Mouse (Mus musculus): ENCODE data around the gene BC049352. TPM values are rescaled to one million over a fixed set of nuclear protein-coding genes. Genes with fewer than 3 reads are reported as not detected.
A peak's percentile ranks its signal among the peaks of the same experiment; 100 is the strongest.

Gene BC049352
- polyA plus RNA-seq, 1 experiment from 2014 or later, result 0.15 TPM

GRCm38 (mm10) chr9:45197549-45197948, 15.7 kb downstream of the BC049352 start:
- WGBS, result 67% methylated on average over 5 of the region's 5 CpGs

GRCm38 (mm10) chr9:45201319-45201947, 19.6 kb downstream of the BC049352 start:
- WGBS, result 73% methylated on average over 5 of the region's 5 CpGs
- Histone ChIP-seq H3K27me3 (no peaks in the 10 kb centered on the region), H3K4me1 (peaks cover 7% of the 10 kb centered on the region; the same call in 1 of the 2 replicates), H3K27ac (no peak overlapping the region), H3K4me2 (no peak overlapping the region), H3K4me3 (no peak overlapping the region), H3K9me3 (no peaks in the 10 kb centered on the region), H3K9ac (no peak overlapping the region), H3K36me3 (no peaks in the 10 kb centered on the region)
- no peak for ATAC-seq (ENCODE audit: insufficient number of reproducible peaks, low FRiP score, low TSS enrichment, low read depth)

More at GRCm38 (mm10) chr9:45197549-45197948, 15.7 kb downstream of the BC049352 start:
- H3K27me3 ChIP-seq, result no peaks in the 10 kb centered on the region
- ATAC-seq (ENCODE audit: insufficient number of reproducible peaks, low FRiP score, low TSS enrichment, low read depth), result no peak
- H3K4me3 ChIP-seq, result no peak overlapping the region
- H3K4me2 ChIP-seq, result no peak overlapping the region
- H3K27ac ChIP-seq, result no peak overlapping the region
- no peak overlapping the region for H3K9ac ChIP-seq
- H3K36me3 ChIP-seq, result no peaks in the 10 kb centered on the region
- H3K9me3 ChIP-seq, result no peaks in the 10 kb centered on the region
- H3K4me1 ChIP-seq, result peaks cover 4% of the 10 kb centered on the region; the same call in 1 of the 2 replicates

- Histone ChIP-seq H3K9me3 (no peaks in the 10 kb centered on the region), H3K27ac (no peak overlapping the region), H3K9ac (no peak overlapping the region), H3K4me2 (no peak overlapping the region), H3K27me3 (no peaks in the 10 kb centered on the region), H3K36me3 (no peaks in the 10 kb centered on the region), H3K4me3 (no peak overlapping the region), H3K4me1 (peaks cover 7% of the 10 kb centered on the region; the same call in 1 of the 2 replicates)
- WGBS, result 56% methylated on average over 9 of the region's 9 CpGs
- ATAC-seq (ENCODE audit: insufficient number of reproducible peaks, low FRiP score, low TSS enrichment, low read depth), result no peak
These were observed 20.4 kb downstream of the BC049352 start for GRCm38 (mm10) chr9:45202021-45202798.

- Histone ChIP-seq H3K27ac (0 out of 2 replicates have a peak within 1 kb of the TSS, but pooled peaks have one; percentile 27), H3K4me3 (no peak within 1 kb of the TSS), H3K4me1 (0 out of 2 replicates have a peak, but pooled peaks cover 3% of the 10 kb centered on the region), H3K27me3 (no peaks in the 10 kb centered on the region), H3K36me3 (no peaks in the 10 kb centered on the region), H3K4me2 (no peak within 1 kb of the TSS), H3K9ac (no peak within 1 kb of the TSS), H3K9me3 (no peaks in the 10 kb centered on the region)
- no peak for ATAC-seq (ENCODE audit: insufficient number of reproducible peaks, low FRiP score, low TSS enrichment, low read depth)
- 56% methylated on average over 8 of the region's 8 CpGs for WGBS
These were observed 22.1 kb downstream of the BC049352 start, which contains the start of gene Tmprss4 for GRCm38 (mm10) chr9:45203797-45204410. Gene Tmprss4, minus strand, starts transcription at chr9:45204092.

GRCm38 (mm10) chr9:45205143-45205542, 23.3 kb downstream of the BC049352 start:
- Histone ChIP-seq H3K36me3 (no peaks in the 10 kb centered on the region), H3K27me3 (no peaks in the 10 kb centered on the region), H3K27ac (no peak overlapping the region), H3K4me3 (no peak overlapping the region), H3K9ac (no peak overlapping the region), H3K4me2 (no peak overlapping the region), H3K4me1 (0 out of 2 replicates have a peak, but pooled peaks cover 3% of the 10 kb centered on the region), H3K9me3 (no peaks in the 10 kb centered on the region)
- WGBS, result 72% methylated on average over 5 of the region's 5 CpGs
- ATAC-seq (ENCODE audit: insufficient number of reproducible peaks, low FRiP score, low TSS enrichment, low read depth), result no peak

GRCm38 (mm10) chr9:45206121-45206520, 24.3 kb downstream of the BC049352 start:
- Histone ChIP-seq H3K36me3 (no peaks in the 10 kb centered on the region), H3K9me3 (no peaks in the 10 kb centered on the region), H3K27me3 (no peaks in the 10 kb centered on the region), H3K9ac (no peak overlapping the region), H3K4me3 (no peak overlapping the region), H3K4me2 (no peak overlapping the region), H3K27ac (no peak overlapping the region), H3K4me1 (0 out of 2 replicates have a peak, but pooled peaks cover 3% of the 10 kb centered on the region)
- 71% methylated on average over 4 of the region's 4 CpGs for WGBS
- ATAC-seq (ENCODE audit: insufficient number of reproducible peaks, low FRiP score, low TSS enrichment, low read depth), result no peak

- H3K36me3 ChIP-seq, result no peaks in the 10 kb centered on the region
- no peaks in the 10 kb centered on the region for H3K27me3 ChIP-seq
- H3K27ac ChIP-seq, result no peak overlapping the region
- no peak overlapping the region for H3K4me3 ChIP-seq
- WGBS, result 54% methylated on average over 7 of the region's 7 CpGs
- no peak for ATAC-seq (ENCODE audit: insufficient number of reproducible peaks, low FRiP score, low TSS enrichment, low read depth)
- H3K4me2 ChIP-seq, result no peak overlapping the region
- H3K9ac ChIP-seq, result no peak overlapping the region
- H3K9me3 ChIP-seq, result no peaks in the 10 kb centered on the region
- 0 out of 2 replicates have a peak, but pooled peaks cover 3% of the 10 kb centered on the region for H3K4me1 ChIP-seq
These were observed 25.4 kb downstream of the BC049352 start for GRCm38 (mm10) chr9:45207015-45207743.

- no peaks in the 10 kb centered on the region for H3K27me3 ChIP-seq
- H3K9ac ChIP-seq, result no peak overlapping the region
- H3K27ac ChIP-seq, result no peak overlapping the region
- no peak overlapping the region for H3K4me3 ChIP-seq
- WGBS, result 54% methylated on average over 6 of the region's 6 CpGs
- ATAC-seq (ENCODE audit: insufficient number of reproducible peaks, low FRiP score, low TSS enrichment, low read depth), result no peak
- no peaks in the 10 kb centered on the region for H3K4me1 ChIP-seq
- no peaks in the 10 kb centered on the region for H3K36me3 ChIP-seq
- no peaks in the 10 kb centered on the region for H3K9me3 ChIP-seq
- H3K4me2 ChIP-seq, result no peak overlapping the region
These were observed 30.2 kb downstream of the BC049352 start for GRCm38 (mm10) chr9:45212001-45212400.

GRCm38 (mm10) chr9:45215526-45216179, 33.8 kb downstream of the BC049352 start:
- H3K4me2 ChIP-seq, result no peak overlapping the region
- no peaks in the 10 kb centered on the region for H3K4me1 ChIP-seq
- no peaks in the 10 kb centered on the region for H3K27me3 ChIP-seq
- ATAC-seq (ENCODE audit: insufficient number of reproducible peaks, low FRiP score, low TSS enrichment, low read depth), result no peak
- no peaks in the 10 kb centered on the region for H3K9me3 ChIP-seq
- H3K36me3 ChIP-seq, result no peaks in the 10 kb centered on the region
- no peak overlapping the region for H3K27ac ChIP-seq
- H3K9ac ChIP-seq, result no peak overlapping the region
- H3K4me3 ChIP-seq, result no peak overlapping the region
- WGBS, result 69% methylated on average over 11 of the region's 11 CpGs

GRCm38 (mm10) chr9:45219644-45220043, 37.8 kb downstream of the BC049352 start:
- no peak overlapping the region for H3K27ac ChIP-seq
- H3K9me3 ChIP-seq, result no peaks in the 10 kb centered on the region
- no peak overlapping the region for H3K4me2 ChIP-seq
- no peaks in the 10 kb centered on the region for H3K36me3 ChIP-seq
- no peak overlapping the region for H3K9ac ChIP-seq
- ATAC-seq (ENCODE audit: insufficient number of reproducible peaks, low FRiP score, low TSS enrichment, low read depth), result no peak
- no peak overlapping the region for H3K4me3 ChIP-seq
- whole genome bisulfite sequencing, result 88% methylated on average over 3 of the region's 3 CpGs
- no peaks in the 10 kb centered on the region for H3K27me3 ChIP-seq
- no peaks in the 10 kb centered on the region for H3K4me1 ChIP-seq

GRCm38 (mm10) chr9:45221567-45221966, 39.8 kb downstream of the BC049352 start:
- Histone ChIP-seq H3K27me3 (no peaks in the 10 kb centered on the region), H3K36me3 (no peaks in the 10 kb centered on the region), H3K9ac (no peak overlapping the region), H3K9me3 (no peaks in the 10 kb centered on the region), H3K4me3 (no peak overlapping the region), H3K4me2 (no peak overlapping the region), H3K27ac (no peak overlapping the region), H3K4me1 (no peaks in the 10 kb centered on the region)
- ATAC-seq (ENCODE audit: insufficient number of reproducible peaks, low FRiP score, low TSS enrichment, low read depth), result no peak
- WGBS, result 12% methylated on average over 6 of the region's 6 CpGs

Measured in limb, embryonic 15.5 days (tissue).